Mouse (Mus musculus) liver, postnatal 0 days (tissue): ENCODE data around the gene Usp34. TPM values are rescaled to one million over a fixed set of nuclear protein-coding genes. Genes with fewer than 3 reads are reported as not detected.

Experiments used
- ATAC-seq: fragments of 200-750 bp; cut with Nextera tagmentation; 2 replicates; pipeline ENCODE4 v1.8.0; 2017; ENCODE audit warnings: mild to moderate bottlenecking, moderate library complexity
- DNase-seq: peaks from one replicate; pipeline ENCODE4 v3.0.0-alpha.2; 2016
- H3K27ac ChIP-seq: fragments of 300-500 bp; sonication (generic); 2 replicates; pipeline ENCODE4 v1.5.1; 2014; ENCODE audit warnings: antibody characterized with exemption, moderate library complexity, mild to moderate bottlenecking, low read depth
- H3K27me3 ChIP-seq: fragments of 300-500 bp; sonication (generic); 2 replicates; pipeline ENCODE4 v1.6.1; 2014; ENCODE audit warnings: low read length, control low read depth, mixed read lengths; ENCODE audit not compliant: insufficient read depth
- H3K36me3 ChIP-seq: fragments of 300-500 bp; sonication (generic); replicated peaks from 2 replicates; pipeline ENCODE4 v1.6.1; 2014; ENCODE audit warnings: mild to moderate bottlenecking, control low read depth, low read length, moderate library complexity, mixed read lengths; ENCODE audit not compliant: insufficient read depth
- H3K4me1 ChIP-seq: fragments of 300-500 bp; sonication (generic); 2 replicates; pipeline ENCODE4 v1.6.1; 2014; ENCODE audit warnings: antibody characterized with exemption, mild to moderate bottlenecking, control low read depth; ENCODE audit not compliant: insufficient read depth
- H3K4me2 ChIP-seq: fragments of 300-500 bp; sonication (generic); 2 replicates; pipeline ENCODE4 v1.6.1; 2014; ENCODE audit warnings: low read depth, mild to moderate bottlenecking, low read length, moderate library complexity, mixed read lengths
- H3K4me3 ChIP-seq: fragments of 300-500 bp; sonication (generic); 2 replicates; pipeline ENCODE4 v1.5.1; 2014; ENCODE audit warnings: low read depth, low read length
- H3K9ac ChIP-seq: fragments of 300-500 bp; sonication (generic); replicated peaks from 2 replicates; pipeline ENCODE4 v1.6.1; 2014; ENCODE audit warnings: mild to moderate bottlenecking, moderate library complexity
- H3K9me3 ChIP-seq: fragments of 300-500 bp; sonication (generic); 2 replicates; pipeline ENCODE4 v1.6.1; 2016; ENCODE audit warnings: mild to moderate bottlenecking, control low read depth, low read length, mixed read lengths
- CTCF ChIP-seq: sonication (generic); IDR thresholded peaks from 2 replicates; pipeline ENCODE4 v1.5.1; 2016; ENCODE audit warnings: antibody characterized with exemption, low read depth
- EP300 ChIP-seq: IDR thresholded peaks from 2 replicates; pipeline ENCODE4 v1.6.1; 2016; ENCODE audit warnings: antibody characterized with exemption, low read depth, mild to moderate bottlenecking
- WGBS: fragments of 180-500 bp; shearing (Covaris S2); extraction: QIAGEN DNeasy Blood & Tissue Kit; methylation state at CpG from one replicate; pipeline ENCODE4 v1.1.7; 2014; ENCODE audit not compliant: insufficient replicate concordance; 5-methylcytosine and 5-hydroxymethylcytosine counted together
- polyA plus RNA-seq: library from polyadenylated mRNA; unstranded; fragments of >200 nt; fragmentation: Nextera tagmentation; extraction: Ambion mirVana; gene quantifications from 2 replicates; pipeline ENCODE4 v1.2.1, GENCODE M21; 2015

Gene Usp34
- polyA plus RNA-seq, 1 experiment from 2014 or later: 6.6 TPM

GRCm38 (mm10) chr11:23372032-23372431 is 65.3 kb downstream of the Usp34 start:
- H3K27ac ChIP-seq: 0 out of 2 replicates have a peak overlapping the region, but pooled peaks have one; percentile 16
- no peak overlapping the region for H3K4me3 ChIP-seq
- H3K9ac ChIP-seq: no peak overlapping the region
- TF ChIP-seq EP300: no peak
- TF ChIP-seq CTCF: no peak
- no peak for DNase-seq
- ATAC-seq: peak; percentile 83
- no peaks in the 10 kb centered on the region for H3K9me3 ChIP-seq
- WGBS: 64% methylated on average over 4 of the region's 4 CpGs
- H3K27me3 ChIP-seq: no peaks in the 10 kb centered on the region
- peaks cover 37% of the 10 kb centered on the region for H3K36me3 ChIP-seq
- peaks cover 3% of the 10 kb centered on the region; the same call in 1 of the 2 replicates for H3K4me1 ChIP-seq
- no peak overlapping the region for H3K4me2 ChIP-seq

- H3K36me3 ChIP-seq: peaks cover 41% of the 10 kb centered on the region
Observed at GRCm38 (mm10) chr11:23372490-23372889, 65.8 kb downstream of the Usp34 start.

DNA sequence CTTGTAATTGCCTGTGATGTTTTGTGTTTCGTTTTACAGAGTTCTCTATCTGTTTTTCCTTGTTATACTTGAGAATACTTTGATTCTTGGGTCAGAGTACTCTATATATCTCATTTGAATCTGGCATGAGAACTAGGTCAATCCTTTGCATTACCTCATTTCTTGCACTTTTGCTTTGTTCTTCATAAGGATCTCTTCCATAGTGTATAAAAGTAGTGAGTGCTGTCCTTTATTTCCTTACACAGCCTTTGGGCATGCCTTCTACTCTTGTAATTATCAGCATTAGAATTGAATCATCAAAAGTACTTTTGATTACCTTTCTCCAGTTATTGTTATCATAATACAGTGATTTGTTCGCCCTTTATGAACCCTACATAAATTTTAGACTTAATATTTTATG is 73.4 kb downstream of the Usp34 start:
- DNase-seq (no peak), ATAC-seq (no peak)
- H3K9ac ChIP-seq: no peak overlapping the region
- H3K4me1 ChIP-seq: no peaks in the 10 kb centered on the region
- H3K27ac ChIP-seq: no peak overlapping the region
- peaks cover 37% of the 10 kb centered on the region for H3K36me3 ChIP-seq
- H3K4me3 ChIP-seq: no peak overlapping the region
- no peak overlapping the region for H3K4me2 ChIP-seq
- TF ChIP-seq EP300 (no peak), CTCF (no peak)
- H3K27me3 ChIP-seq: no peaks in the 10 kb centered on the region
- no peaks in the 10 kb centered on the region for H3K9me3 ChIP-seq
- 89% methylated on average over 2 of the region's 2 CpGs for WGBS

More at GRCm38 (mm10) chr11:23372490-23372889, 65.8 kb downstream of the Usp34 start:
- DNase-seq: no peak
- Histone ChIP-seq H3K9me3 (no peaks in the 10 kb centered on the region), H3K9ac (no peak overlapping the region), H3K4me3 (no peak overlapping the region), H3K4me2 (no peak overlapping the region), H3K4me1 (peaks cover 3% of the 10 kb centered on the region; the same call in 1 of the 2 replicates), H3K27me3 (no peaks in the 10 kb centered on the region), H3K27ac (no peak overlapping the region)
- ATAC-seq: peak; percentile 86
- TF ChIP-seq EP300 (no peak), CTCF (no peak)

DNA sequence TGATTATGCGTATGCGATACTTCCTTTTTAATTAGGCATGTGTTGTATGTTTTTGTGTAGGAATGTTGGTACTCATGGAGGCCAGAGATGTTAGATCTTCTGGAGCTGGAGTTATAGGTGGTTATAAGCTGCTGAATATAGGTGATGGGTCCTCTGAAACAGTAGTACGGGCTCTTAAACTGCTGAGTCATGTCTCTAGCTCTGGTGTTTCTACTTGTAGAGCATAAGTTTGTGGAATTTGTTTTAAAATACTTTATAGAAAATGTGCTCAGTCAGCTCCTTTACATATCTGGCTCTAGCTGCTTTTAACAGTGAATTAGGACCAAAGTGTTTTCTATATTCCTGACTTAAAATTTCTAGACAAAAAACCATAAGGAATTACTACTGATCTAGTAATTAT is 73.9 kb downstream of the Usp34 start:
- TF ChIP-seq CTCF (no peak), EP300 (no peak)
- H3K9ac ChIP-seq: no peak overlapping the region
- DNase-seq (no peak), ATAC-seq (no peak)
- no peaks in the 10 kb centered on the region for H3K9me3 ChIP-seq
- WGBS: 79% methylated on average over 3 of the region's 3 CpGs
- no peaks in the 10 kb centered on the region for H3K27me3 ChIP-seq
- no peak overlapping the region for H3K27ac ChIP-seq
- H3K36me3 ChIP-seq: peaks cover 33% of the 10 kb centered on the region
- H3K4me1 ChIP-seq: no peaks in the 10 kb centered on the region
- H3K4me3 ChIP-seq: no peak overlapping the region
- H3K4me2 ChIP-seq: no peak overlapping the region

GRCm38 (mm10) chr11:23382787-23383186 is 76.1 kb downstream of the Usp34 start:
- no peaks in the 10 kb centered on the region for H3K9me3 ChIP-seq
- WGBS: 90% methylated on average over 1 of the region's 1 CpGs
- ATAC-seq (no peak), DNase-seq (no peak)
- H3K4me1 ChIP-seq: no peaks in the 10 kb centered on the region
- H3K4me3 ChIP-seq: no peak overlapping the region
- peaks cover 25% of the 10 kb centered on the region for H3K36me3 ChIP-seq
- H3K27ac ChIP-seq: no peak overlapping the region
- no peak for TF ChIP-seq CTCF
- H3K4me2 ChIP-seq: no peak overlapping the region
- H3K9ac ChIP-seq: no peak overlapping the region
- H3K27me3 ChIP-seq: no peaks in the 10 kb centered on the region

DNA sequence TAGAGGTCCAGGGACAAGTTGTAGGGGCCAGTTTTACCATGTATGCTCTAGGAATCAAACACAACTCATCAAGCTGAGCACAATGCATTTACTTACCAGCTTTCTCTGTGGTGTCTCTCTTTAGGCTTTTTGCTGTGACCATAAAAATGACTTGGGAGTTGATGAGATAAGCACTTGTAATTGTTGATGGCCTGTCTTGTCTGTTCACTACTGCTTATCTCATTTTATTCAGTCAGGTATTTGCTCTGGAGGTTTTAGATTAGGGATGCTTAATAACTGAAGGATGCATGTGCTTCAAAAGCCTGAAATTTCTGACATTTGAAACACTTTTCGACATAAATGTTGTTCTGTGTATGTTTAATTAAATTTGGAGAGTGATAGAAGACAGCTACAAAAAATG is 83.0 kb downstream of the Usp34 start:
- Histone ChIP-seq H3K9ac (no peak overlapping the region), H3K36me3 (peaks cover 31% of the 10 kb centered on the region), H3K27ac (no peak overlapping the region), H3K4me3 (no peak overlapping the region), H3K4me1 (no peaks in the 10 kb centered on the region), H3K27me3 (no peaks in the 10 kb centered on the region), H3K9me3 (no peaks in the 10 kb centered on the region), H3K4me2 (no peak overlapping the region)
- 59% methylated on average over 1 of the region's 1 CpGs for WGBS
- TF ChIP-seq EP300 (peak; percentile 87), CTCF (no peak)
- ATAC-seq: 0 out of 2 replicates have a peak, but pooled peaks have one; percentile 33
- DNase-seq: no peak

GRCm38 (mm10) chr11:23392567-23392966 is 85.9 kb downstream of the Usp34 start:
- ATAC-seq: 0 out of 2 replicates have a peak, but pooled peaks have one; percentile 27
- no peak overlapping the region for H3K4me2 ChIP-seq
- TF ChIP-seq EP300: peak; percentile 53; the same call in 1 of the 2 replicates
- no peak for TF ChIP-seq CTCF

More at GRCm38 (mm10) chr11:23392567-23392966, 85.9 kb downstream of the Usp34 start:
- no peaks in the 10 kb centered on the region for H3K27me3 ChIP-seq
- H3K36me3 ChIP-seq: peaks cover 35% of the 10 kb centered on the region
- H3K27ac ChIP-seq: no peak overlapping the region
- no peak overlapping the region for H3K9ac ChIP-seq
- H3K4me1 ChIP-seq: no peaks in the 10 kb centered on the region
- H3K9me3 ChIP-seq: no peaks in the 10 kb centered on the region
- no peak for DNase-seq
- H3K4me3 ChIP-seq: no peak overlapping the region
